Mouse (Mus musculus): ENCODE data around the gene Slc12a5.

The Slc12a5 gene

DNA sequence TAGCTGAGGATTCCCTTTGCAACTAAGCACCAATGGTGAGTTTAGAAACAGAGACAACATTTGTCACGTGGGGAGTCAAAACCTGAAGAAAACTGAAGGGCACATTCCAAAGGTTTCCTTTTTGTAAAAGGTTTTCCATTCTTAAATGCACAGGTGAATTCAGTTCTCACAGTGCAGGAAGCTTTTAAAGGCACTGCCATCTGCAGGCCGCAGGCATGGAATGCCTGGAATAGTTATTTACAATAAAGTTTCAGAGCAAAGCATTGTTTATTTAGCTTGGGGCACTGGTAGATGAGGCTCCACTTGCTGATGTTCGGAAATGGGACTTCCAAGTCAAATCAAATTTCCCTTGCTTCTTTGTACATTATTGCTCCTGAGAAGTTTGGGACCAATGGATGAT is 71.9 kb downstream of the Slc12a5 start:
- DNase-seq (ENCODE audit: low spot score in 2 of 2), result no peak

DNA sequence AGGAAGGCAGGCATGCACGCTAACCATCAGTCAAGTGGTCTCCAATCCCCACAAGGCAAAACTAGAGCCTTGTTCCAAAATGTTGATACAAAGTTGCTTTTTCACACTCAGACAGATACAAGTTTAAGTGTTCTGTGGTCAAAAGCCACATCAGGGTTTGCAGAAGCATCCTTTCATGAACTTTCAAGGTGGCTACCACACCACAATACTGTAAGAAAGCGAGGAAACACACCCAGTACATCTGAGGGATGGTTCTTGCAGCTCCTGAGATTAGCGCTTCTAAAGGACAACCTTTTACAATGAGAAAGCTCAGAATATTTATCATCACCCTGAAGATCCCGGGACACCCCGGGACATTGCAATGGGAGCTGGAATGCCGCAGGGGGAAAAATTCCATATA is 72.7 kb downstream of the Slc12a5 start:
- DNase-seq (ENCODE audit: low spot score in 2 of 2), result no peak

DNA sequence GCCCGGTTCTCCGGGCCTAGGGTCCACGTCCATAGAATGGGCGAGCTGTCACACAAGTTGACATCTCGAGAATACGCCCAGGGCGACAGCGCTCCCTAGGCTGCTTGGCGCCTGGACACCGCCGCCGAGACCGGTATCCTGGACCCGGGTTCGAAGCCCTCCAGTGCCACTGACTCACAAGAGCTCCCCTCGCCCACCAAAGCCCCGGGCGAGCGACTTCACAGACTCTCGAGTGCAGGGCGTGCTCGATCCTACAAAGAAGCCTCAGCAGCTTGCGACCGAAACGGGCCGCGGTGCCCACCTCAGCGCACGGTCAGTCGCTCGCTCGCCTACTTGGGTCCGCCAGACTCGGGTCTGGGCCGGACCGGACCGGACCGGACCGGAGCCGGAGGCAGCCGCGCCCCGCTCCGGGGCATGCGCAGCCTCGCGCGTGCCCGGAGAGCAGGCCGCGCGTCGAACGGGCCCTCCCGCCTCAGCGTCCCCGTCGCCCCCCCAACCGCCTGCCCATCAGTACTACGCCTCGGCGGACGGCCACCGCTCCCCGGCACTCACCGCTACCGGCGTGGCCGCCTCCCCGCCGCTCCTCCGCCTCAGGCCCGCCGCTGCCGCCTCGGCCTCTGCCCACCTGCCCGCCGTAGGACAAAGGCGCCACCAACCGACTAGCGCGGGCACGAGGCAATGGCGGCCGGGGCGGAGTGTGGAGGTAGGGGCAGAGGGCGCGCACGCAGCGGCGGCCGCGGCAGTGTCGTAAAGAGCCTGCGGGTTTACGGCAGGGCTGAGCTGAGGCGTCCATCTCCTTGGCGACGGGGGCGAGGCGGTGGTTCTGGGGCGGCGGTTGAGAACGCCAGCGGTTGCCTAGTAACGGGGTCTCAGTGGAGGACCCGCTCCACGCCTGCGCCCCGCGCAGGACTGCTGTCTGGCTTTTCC is 73.8 kb downstream of the Slc12a5 start, which contains the start of gene Ncoa5:
Gene Ncoa5, minus strand, starts transcription at position 737 of the 927 bp plus-strand sequence.
- DNase-seq (ENCODE audit: low spot score in 2 of 2), result peak; percentile 98 to 99

DNA sequence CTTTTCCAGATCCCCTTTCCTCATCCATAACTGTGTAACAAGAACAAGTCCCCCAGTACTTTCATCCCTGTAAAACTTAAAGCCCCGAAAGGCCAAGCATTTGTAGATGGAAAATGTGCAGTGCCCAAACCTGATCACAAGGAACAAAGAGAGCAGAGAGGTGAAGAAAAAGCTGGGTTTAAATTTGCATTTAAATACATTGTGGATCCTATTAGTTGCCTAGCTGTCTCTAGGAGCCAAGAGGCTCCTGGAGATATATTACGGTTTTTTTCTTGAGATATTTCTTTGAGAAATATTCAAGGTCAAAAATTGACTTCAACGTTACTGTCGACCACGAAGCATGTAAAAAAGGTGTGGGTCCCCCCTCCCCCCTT is 74.4 kb downstream of the Slc12a5 start:
- no peak for DNase-seq (ENCODE audit: low spot score in 2 of 2)

DNA sequence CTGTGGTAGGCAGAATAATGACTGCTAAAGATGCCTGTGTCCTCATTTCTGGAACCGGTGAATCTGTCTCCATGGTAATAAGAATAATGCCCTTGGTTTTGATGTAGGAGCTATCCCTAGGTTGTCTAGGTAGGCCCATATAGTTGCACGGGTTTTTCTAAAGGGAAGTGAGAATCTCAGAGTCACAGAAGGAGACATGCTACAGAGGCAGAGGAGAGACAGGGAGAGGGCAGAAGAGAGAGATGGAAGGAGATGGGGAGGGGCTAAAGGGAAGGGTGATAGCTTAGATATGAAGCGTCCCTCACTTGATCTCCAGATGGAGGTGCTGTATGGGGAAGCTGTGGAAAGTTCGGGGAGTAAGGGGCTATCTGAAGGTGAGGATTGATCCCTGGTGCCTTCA is 76.8 kb downstream of the Slc12a5 start:
- no peak for DNase-seq (ENCODE audit: low spot score in 2 of 2)

DNA sequence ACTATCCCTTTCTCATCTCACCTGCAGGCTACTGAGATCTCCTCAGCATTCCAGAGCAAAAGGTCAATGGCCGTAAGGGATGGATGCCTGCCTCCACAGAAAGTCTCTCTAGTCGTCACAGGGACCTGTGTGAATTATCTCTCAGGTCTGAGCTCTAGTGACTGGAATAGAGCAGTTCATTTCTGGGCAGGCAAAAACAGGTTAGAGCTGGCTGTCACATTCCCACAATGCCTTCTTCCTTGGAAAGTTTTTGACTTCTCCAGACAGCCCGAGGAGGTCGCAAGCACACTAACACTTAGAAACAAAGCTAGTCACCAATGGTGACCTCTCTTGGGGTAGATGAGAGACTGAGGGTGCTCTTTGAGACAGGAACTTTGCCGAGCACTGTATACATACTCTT is 81.5 kb downstream of the Slc12a5 start:
- DNase-seq (ENCODE audit: low spot score in 2 of 2), result no peak

DNA sequence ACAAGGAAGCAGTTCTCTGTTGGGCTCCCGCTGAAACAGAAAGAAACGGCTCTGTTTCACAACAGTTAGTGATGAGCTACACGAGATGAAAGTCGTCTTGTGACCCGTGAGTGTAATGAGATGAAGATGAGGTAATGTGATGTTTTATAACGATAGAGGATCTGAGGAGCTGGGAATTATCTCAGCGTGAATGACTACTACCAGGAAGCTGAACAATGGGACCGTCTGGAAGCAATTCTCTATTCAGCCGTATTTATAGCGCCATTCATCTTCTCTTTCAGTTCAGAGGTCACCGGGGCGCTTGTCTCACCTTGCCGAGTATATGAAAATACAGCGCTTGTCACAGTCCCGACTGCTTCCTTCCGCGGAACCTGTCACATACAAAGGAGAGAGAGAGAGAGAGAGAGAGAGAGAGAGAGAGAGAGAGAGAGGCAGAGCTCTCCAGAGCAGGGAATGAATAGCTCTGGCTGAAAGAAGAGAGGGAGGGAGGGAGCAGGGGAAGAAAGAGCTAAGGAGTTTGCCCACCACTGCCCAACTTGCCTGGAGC is 82.6 kb downstream of the Slc12a5 start:
- DNase-seq (ENCODE audit: low spot score in 2 of 2), result no peak

DNA sequence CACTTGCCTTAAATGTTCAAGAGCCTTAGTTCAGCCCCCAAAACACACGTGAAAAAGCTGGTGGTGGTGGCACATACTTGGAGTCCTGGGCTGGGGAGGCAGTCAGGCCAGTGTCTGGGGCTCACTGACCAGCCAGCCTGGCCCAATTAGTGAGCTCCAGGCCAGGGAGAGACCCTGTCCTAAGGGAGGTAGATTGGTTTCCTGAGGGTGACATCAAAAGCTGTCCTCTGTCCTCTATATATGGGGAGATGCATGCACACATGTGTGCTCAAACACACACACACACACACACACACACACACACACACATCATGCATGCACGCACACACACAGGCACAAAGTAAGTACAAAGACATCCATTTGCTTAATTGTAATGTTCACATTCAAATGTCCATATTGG is 83.1 kb downstream of the Slc12a5 start:
- no peak for DNase-seq (ENCODE audit: low spot score in 2 of 2)

DNA sequence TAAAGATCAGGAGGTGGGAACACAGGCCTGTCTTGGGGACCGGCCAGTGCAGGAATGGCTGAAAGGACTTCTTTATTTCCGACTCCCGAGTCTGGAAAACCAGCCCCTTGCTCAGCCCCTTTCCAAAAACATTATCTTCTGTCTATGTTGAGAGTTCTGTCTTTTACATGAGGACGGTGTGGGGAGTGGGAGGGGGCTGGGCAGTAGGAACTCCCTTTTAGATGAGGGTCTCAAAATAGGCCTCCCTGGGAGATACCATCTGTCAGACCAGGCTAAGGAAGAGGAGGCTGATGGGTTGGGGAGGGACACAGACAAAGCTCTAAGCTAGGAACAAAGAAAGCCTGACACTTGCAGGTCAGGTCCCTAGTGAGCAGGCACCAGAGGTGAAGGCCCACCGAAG is 88.4 kb downstream of the Slc12a5 start:
- DNase-seq (ENCODE audit: low spot score in 2 of 2), result no peak

Measured in heart, adult 9 months (tissue).